Mouse (Mus musculus) heart, postnatal 4 days (tissue): ENCODE measurements around the gene Tmem167. TPM values are rescaled to one million over a fixed set of nuclear protein-coding genes. Genes with fewer than 3 reads are reported as not detected.
"Not testable (repeated sequence)": the region's sequence is repeated elsewhere in the genome, so short reads cannot be mapped to it uniquely, and the experiment has no call there.

ENCODE experiments used
- DNase-seq: peaks from one replicate; pipeline ENCODE4 v3.0.0; 2021
- total RNA-seq, 2 experiments: library from RNA; stranded (reverse); gene quantifications; 2 replicates each; pipeline ENCODE4 v1.2.3; 2021

Gene Tmem167
- total RNA-seq, result 10 to 100 TPM; 18.1 to 18.3 TPM

DNA sequence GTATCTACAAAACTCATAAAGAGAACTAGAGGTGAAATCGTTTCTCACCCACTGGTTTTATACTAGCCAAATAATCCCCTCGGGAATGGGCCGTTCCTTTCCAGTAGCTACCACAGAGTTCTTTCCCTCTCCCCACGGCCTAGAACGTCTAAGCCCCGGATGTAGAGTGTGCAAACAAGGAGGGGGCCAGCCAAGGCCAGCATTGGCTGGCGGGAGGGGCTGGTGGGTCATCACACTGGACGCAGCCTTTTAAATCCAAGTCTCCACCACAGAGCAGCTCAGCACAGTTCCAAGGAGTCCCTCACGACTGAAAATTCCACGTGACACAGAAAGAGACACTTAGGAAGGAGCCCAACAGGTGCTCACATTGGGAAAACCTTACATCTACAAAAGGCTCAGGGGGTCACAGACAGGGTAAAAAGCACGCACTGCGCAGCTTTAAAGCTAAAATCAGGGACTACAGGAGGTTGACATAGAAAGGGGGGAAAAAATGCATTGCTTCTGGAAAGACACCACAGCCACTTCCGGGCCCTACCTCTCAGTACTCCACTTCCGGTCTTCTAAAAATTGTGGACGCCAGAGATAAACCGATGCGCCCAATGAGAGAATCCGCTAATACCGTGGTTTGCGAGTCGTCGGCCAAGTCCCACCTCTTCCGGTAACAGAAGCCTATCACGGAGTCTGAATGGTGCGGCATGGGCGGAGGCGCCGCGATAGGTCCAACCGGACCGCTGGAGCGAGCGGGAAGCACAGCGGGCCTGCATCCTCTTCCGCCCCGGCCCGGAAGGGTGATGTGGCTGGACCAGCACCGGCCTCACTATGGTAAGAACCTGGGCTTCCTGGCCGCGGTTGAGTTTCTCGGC, at the start of gene Tmem167, which contains the start of gene Xrcc4:
Gene Tmem167, plus strand, starts transcription at position 162 of the 863 bp plus-strand sequence.
Gene Xrcc4, minus strand, starts transcription at position 647 of the 863 bp plus-strand sequence.
- peak; percentile 96 for DNase-seq

DNA sequence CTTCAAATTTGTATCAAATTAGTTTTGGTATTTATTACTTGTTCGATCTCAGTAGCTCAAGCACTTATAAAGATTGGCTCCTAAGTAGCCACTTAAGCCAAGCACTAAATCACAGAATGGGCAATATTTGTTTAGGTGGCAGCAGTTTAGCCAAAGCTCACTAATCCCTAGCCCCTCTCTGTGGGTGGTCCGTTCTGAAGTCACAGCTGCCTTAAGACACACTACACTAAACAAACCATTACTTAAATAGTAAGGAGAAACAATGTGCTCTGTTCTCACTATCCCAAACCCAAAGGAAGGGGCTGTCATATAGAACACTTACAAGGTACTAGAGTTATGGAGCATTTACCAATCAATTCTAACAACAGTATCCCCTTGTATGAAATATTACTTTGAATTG, 49.3 kb upstream of the Tmem167 start:
- DNase-seq, result no peak

DNA sequence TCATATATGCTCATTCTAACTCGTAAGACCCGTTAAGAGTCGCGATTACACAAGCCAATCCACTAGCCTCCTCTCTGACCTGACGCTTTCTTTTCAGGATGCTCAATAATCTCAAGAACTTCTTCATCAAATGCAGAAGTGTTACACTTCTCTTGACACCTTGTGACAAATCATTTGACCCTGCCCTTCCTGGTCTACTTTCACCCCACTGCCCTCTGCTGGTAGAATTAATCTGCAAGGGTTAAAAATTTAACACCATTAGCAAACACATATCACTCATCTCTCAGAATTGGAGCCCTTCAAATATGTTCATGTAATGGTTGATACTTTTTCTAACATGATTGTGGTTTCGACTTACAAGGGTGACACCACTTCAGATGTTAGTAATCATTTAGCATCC, 37.2 kb upstream of the Tmem167 start:
- no peak for DNase-seq

DNA sequence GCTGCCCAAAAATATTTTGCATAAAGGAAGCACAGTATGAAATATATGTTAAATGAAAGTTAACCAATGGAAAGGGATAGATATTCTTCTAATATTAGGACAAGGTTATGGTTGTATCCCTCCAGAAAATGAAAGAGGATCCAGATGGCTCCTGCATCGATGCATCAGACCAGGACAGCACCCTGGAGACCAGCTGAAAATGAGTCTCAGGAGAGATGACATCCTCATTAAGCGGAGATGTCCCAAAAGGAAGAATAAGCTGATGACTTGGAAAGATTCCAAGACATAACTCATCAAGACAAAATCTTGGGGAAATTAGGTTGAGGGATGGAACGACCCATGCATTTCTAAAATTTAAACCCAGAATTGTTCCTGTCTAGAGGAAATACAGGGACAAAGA, 36.5 kb upstream of the Tmem167 start:
- no peak for DNase-seq

DNA sequence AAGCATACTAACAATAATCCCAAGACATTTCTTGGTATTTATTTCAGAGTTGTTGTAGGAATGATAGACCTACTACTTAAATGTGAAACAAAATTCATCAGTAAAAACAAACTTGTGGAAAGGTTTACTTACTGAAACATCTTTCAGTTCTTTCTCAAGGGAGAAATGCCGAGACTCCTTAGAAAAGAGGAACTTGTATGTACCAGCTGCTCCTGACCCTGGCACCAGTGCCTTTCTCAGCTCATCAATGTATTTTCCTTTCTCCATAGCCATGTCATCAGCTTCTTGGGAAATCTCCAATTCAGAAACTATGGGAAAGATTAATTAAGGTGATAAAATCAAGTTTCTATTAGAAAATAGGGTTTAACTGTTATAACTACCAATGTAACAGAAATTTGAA, 27.0 kb upstream of the Tmem167 start:
- DNase-seq, result no peak

DNA sequence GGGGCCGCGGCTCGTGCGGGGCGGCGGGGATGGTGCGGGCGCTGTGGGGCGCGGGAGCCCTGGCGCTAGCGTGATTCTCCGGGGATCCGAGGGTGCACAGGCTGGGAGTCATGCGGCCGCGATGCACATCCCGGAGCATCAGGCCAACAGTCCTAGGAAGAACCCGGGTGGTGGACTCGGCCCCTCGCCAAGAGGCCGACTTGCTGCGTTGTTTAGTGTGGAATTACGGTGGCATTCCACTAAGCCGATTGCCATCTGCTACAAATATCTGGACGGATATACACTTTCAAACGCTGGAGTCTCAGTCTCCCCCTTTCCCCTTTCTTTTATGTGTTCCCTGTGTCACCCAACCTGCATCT, 881 bp downstream of the Tmem167 start:
- no peak for DNase-seq

DNA sequence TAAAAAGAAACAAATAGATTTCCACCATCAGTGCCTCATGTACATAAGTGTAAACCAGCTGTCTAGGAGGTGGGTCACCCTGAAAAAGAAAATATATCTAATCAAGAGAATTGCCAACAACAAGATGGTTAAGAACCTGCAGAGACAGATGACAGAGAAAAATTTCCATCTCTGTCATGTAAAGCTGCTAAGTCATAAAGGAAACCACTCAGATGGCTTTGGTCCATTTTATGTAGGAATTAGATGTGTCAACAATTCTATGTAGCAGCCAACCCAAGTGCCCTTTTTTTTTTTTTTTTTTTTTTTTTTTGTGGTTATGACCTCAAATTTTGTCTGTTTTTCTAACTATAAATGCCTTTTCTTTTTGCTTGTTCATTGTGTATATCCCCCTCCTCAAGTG, 12.6 kb downstream of the Tmem167 start:
- DNase-seq, result no peak

DNA sequence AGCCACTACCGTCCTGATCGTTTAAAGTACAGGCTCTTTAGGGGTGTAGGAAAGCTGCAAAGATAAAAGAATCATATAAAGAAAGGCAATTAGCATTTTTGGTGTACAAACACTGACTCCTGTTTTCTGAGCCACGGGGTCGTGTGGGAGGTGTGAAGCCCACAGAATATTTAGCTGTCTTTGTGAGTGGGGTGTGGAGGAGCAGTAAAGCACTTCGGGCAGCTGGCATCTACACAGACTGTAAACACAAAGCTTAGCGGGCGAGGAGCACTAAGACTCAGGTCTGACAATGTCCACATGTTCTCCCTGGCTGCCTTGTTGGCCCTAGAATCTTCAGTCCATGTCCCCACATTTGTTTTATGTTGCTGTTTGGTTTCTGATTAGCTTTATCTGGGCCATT, 17.2 kb downstream of the Tmem167 start:
- no peak for DNase-seq

DNA sequence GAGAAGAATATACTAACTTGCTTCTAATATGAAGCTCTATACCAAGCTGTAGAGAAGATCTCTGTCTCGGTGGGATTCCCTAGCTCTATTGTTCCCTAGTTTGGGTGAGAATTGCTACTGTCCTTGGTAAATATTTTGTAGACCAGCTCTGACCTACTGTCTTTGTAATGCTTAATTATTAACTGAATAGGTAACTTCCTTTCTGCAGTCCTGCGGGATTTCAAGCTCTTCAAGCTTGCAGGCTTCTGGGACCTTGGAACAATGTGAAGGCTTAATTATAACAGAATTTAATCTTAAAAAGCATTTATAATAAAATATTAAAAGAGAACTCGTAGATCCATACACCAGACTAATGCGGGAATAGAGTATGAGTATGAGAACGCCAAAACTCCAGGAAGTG, 19.8 kb downstream of the Tmem167 start:
- DNase-seq, result not testable (repeated sequence)

DNA sequence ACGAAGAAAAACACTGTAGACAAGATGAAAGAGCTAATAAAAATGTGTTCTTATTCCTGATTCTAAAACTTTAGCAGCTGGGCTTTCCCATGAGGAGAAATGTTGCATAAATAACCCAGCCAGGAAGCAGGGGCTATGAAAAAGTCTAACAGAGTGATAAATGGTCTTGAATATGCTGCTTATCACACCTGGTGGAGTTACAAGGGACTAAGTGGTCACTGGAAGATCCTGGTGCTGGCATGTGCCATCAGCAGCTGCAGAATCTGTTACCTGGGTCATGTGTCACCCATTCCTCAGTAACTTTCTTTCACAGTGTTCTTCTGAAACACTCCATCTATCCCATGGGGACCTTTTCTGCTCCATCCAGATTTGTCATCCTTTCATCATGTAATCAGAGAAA, 22.8 kb downstream of the Tmem167 start:
- DNase-seq, result no peak

DNA sequence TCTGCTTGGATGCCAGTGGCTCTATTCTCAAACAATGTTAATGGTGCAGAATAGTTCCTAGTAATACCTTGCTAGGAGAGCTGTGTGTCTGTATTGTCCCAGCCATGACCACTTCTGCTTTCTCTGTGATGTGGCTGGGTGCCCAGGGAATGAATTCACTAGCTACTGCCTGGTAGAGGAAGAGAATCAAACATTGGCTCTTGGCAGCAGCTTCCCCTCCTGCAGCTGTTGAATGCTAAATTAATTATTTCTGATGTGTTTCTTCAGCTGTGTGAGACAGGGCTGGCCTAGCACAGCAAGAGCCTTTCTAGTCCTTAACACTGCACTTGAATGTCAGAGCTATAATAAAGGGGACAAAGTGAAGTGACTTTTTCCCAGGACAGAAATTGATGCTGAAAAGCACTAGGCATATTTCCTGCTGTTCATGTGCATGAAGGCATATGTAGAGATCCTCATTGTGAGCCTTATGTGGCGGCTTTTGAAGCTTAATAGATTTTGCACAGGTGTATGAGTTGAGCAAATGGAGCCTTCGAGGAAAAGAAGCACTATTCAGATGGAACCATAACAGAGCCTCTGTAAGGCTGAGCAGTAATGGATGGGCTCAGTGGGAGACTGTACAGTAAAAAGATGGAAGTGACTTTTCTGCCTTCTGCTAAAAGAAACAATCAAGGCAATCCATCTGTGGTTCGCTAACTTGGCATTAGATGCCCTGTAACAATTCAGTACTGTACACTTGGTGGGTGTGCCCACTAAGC, 47.4 kb downstream of the Tmem167 start:
- DNase-seq, result peak; percentile 49

DNA sequence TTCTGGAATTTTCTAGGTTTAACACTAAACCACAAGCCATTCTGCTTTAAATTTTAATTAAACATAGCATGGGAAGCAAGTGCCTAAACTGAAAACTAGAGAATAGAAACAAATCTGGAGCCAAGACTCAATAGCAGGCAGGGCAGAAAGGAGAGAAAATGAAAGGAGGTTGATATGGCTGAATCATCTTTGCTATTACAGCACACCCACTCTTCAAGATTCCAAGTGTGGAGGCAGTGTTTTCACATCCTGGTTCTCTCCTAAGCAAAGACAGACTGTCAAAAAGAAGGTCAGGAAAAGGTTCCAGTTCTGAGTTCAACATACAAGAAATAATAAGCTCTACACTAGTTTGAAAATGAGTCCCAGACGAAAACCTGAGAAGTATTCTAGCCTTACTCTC, 52.8 kb downstream of the Tmem167 start:
- no peak for DNase-seq

DNA sequence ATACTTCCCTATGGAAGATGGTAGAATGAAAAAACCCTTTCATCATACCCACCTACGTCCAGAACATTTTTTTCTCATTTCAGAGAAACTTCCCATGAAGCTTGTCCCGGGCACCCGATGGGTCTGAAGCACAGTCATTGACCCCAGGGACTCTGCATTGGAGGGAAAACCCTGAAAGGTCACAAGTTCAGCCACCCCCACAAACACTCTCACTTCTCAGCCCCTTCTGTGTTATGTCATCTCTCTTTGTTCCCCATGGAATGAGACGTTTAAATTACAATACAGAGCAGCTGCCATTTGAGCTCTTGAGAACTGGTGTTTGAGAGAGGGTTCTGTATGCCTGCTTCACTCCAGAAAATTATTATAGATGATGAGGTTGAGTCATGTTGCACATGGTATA, 54.3 kb downstream of the Tmem167 start:
- DNase-seq, result no peak

DNA sequence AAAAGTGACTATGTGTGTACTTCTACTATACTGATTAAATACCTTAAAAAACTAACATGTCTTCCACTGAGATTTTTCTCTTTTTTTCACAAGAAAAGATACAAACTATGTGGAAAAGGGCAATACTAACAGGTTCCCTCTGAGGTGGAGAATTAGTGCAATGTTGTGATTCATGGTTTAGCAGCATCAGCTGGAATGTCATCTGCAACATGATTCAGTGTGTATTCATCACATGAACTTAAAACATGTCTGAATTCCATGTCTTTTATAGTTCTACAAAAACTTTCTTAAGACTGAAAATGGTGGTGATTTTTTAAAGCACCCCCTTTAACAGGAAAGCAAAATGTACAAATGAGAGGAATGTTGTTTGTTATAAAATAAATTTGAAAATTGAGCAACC, 63.0 kb downstream of the Tmem167 start:
- no peak for DNase-seq

DNA sequence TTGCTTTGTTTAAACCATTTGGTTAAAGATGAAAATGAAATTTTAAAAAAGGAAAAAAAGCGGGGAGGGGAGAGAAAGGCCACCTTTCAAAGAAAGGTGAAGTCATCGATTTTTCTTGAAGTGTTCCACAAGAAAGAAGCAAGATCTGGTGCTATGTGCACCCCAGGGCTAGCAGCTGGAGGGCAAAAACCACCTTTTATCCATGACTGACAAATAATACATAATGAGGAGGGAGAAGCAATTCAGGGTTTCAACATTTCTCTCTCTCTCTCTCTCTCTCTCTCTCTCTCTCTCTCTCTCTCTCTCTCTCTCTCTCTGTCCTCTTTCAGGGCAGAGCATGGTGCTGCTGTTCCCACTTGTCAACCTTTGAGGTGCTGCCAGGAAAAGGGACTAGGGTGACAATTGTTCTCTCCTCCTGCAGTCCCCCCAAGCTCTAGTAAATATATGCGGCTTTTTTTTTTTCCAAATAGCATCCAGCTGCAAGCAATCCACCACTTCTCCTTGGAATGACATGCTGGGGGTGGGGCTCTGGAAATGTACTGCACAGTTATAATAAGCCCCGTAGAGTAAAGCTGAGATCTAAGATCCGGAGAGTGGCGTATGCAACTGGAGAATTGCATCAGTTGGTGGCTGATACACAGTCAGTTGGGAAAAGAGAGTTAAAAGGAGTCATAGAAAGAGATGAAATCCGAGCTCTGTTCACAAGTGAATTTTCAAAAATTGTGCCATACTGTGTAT, 63.8 kb downstream of the Tmem167 start:
- DNase-seq, result peak; percentile 10

DNA sequence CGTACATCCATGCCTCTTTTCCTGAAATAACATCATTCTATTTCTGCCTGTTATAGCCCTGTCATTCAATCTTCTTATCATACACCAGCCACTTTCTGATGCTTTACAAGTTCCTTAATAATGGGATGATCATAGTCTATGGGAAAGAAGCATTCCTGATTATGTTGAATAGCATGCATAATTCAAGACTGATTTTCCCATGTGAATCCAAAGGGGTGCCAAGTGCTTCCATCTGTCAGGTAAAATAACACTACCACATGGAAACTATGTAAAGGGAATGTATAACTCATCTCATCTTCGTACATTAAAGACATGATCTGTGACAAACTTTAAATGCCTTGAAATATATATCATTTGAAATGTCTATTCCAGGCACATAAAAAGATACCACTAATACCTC, 75.2 kb downstream of the Tmem167 start:
- DNase-seq, result no peak

DNA sequence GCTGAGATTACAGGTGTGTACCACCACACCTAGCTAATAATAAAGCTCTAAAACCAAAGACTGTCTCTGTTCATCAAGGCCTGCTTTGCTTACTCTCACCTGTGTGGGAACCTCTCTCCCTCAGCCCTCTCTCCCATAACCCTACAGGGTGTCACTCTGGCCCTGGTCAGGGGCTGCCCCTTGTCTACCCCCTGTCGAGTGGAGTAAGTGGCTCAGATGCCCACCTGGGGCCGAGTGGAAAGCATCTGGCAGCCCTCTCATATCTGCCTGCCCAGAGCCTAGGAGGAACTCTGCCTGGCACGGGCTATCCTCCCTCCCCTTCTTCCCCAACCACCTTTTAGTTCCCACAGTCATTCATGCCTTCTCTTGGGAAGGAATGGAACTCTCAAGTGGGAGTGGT, 78.1 kb downstream of the Tmem167 start:
- DNase-seq, result no peak

DNA sequence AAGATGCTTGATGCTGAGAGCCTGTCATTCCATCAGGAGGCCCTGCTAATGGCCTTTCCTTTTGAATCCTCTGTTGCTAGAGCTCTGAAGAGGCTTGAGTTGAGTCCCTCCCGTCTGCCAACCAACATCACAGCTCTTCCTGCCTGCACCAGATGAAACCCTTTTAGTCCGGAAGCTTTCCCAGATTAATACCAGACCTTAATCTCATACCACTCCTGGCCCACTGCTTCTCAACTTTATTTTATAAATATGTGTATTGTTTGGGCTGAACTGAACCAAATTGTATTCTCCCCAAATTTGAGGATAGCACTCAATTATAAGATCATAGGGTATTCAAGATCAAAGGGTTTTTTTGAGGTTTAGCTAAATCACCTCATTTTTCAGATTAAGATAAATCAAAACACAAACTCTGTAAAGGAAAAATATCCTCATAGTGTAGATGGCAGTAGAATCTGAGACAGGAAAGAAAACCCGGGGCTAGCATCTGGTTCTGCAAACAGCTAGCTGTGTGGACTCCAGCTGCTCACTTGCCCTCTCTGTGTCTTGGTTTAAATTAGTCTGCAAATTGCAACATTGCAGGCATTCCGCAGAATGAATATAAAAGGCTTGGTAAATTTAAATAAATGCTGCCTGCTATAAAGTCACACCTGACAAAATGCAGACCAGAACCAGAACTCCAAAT, 81.3 kb downstream of the Tmem167 start:
- no peak for DNase-seq

DNA sequence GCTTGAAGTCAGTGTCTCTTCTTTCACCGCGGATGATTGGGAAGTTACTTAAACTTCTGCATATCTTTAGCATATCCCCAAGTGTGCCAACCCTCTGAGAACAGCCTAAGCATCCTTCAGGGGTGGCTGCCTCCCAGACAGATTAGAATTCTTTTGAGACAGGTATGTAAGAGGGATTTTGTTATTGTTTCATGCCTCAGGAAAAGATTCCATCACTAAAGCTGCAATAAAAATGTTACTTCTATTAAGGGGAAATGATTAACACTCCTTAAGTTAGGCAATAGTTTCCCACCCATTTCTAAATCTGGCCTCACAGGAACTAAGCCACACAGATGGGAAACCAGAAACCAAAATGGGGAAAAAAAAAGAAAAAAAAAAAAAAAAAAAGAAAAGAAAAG, 81.9 kb downstream of the Tmem167 start:
- DNase-seq, result no peak

DNA sequence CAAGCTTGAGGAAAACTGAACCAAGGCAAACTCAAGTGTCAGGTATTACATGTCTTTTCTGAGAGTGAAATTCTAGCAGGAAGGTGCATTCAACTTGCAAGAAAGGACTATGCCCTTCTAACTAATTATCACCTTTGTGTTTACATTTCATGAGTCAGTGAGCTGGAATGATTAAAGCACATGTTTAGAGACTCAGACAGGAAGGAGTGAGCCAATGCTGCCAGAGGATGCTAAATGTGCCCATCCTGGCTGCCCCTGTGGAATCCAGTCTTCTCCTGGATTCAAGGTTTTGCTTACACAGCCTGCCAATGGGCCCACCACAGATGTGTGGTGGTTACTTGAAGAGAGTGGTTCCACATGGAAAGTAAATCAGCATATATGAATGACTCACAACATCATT, 82.5 kb downstream of the Tmem167 start:
- no peak for DNase-seq

DNA sequence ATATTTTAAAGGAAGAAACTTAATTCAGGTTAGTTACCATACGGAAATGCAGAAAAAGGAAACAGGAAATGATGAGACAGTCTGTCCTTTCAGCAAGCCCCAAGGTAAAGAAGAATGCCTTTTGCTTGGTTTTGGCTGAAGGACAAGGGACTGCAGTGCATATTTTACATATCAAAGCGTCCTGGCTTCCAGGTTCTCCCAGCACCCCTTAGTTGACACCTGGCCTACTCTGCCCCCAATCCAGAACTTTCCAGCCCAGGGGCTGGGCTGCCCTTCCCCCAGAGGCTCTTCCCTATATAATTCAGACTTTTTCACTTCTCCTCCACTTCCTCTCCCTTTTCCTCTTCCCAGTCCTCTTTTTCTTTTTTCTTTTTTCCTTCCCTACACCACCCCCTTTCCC, 86.7 kb downstream of the Tmem167 start:
- DNase-seq, result no peak

DNA sequence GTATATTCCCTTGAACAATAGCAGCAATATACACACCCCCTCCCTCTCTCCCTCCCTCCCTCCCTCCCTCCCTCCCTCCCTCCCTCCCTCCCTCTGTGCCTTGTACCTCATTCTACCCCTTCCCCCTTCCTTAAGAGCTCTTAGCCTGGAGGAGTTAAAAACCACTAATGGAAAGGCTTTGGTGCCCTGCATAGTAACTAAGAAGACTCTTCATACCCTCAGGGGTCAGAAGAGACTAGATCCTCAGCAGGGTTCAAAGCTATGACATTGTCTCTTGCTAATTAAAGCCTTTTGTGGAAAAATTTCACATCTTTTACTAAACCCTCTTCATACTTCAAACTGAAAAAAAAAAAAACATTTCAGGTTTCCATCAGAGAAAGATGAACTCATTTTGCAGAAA, 93.3 kb downstream of the Tmem167 start:
- DNase-seq, result no peak

DNA sequence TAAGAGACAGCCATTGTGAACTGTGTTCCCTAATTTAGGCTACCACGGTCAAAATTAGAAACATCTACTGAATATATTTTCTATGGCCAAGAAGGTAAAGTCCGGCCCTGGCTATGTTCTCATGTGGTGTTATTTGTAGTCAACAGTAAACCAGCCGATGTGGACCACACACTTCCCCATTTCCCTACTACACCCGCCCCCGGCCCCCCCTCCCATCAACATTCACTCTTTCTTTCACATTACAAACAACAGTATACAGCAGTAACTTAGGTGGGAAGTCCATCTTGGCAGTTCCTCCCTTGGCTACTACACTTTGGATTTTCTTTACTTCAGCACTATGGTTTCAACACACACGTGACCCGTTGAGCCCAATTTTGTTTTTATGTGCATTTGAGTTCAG, 94.6 kb downstream of the Tmem167 start:
- DNase-seq, result no peak
